Mouse (Mus musculus) layer of hippocampus, adult 2 months (tissue): ENCODE measurements around the gene Rps4x. TPM values are rescaled to one million over a fixed set of nuclear protein-coding genes. Genes with fewer than 3 reads are reported as not detected.
"Not testable (repeated sequence)": the region's sequence is repeated elsewhere in the genome, so short reads cannot be mapped to it uniquely, and the experiment has no call there.

ENCODE experiments used
- DNase-seq, 2 experiments: peaks; one replicate each; pipeline ENCODE4 v3.0.0; 2022; ENCODE audit warnings: low spot score in 2 of 2
- H3K27ac ChIP-seq: fragments of 200-600 bp; 2 replicates; pipeline ENCODE4 v1.8.1; 2022
- H3K4me3 ChIP-seq: fragments of 200-600 bp; 2 replicates; pipeline ENCODE4 v1.8.1; 2022; ENCODE audit warnings: mild to moderate bottlenecking
- CTCF ChIP-seq: fragments of 200-600 bp; conservative IDR thresholded peaks from 2 replicates; pipeline ENCODE4 v1.8.1; 2022; ENCODE audit warnings: antibody characterized with exemption, mild to moderate bottlenecking, moderate library complexity
- long read RNA-seq, 2 experiments: library from polyadenylated mRNA; stranded (forward); transcript quantifications; one replicate each; pipeline ENCODE4 v2.0.0; 2021; ENCODE audit warnings: borderline mapping rate in 2 of 2
- total RNA-seq, 2 experiments: library from RNA; stranded (reverse); gene quantifications; 2 replicates each; pipeline ENCODE4 v1.2.3; 2021

The Rps4x gene
- 100 to 1,000 TPM; 416 to 499 TPM for total RNA-seq
- long read RNA-seq, experiment 1, transcript Rps4x-201 (7 exons, 975 nt): major isoform, 88 of 113 reads
- long read RNA-seq, experiment 1, partial matches to known transcripts: 14 of 113 reads
- long read RNA-seq, experiment 1, other reads (novel, unspliced or antisense): 9 of 113 reads
- long read RNA-seq, experiment 2, transcript Rps4x-201 (7 exons, 975 nt): major isoform, 116 of 134 reads
- long read RNA-seq, experiment 2, partial matches to known transcripts: 13 of 134 reads
- long read RNA-seq, experiment 2, other reads (novel, unspliced or antisense): 3 of 134 reads

GRCm38 (mm10) chrX:102188712-102189497, at the start of gene Rps4x:
TSS of gene Rps4x (minus strand) at chrX:102189394.
- TF ChIP-seq CTCF: peak; percentile 80
- Histone ChIP-seq H3K27ac (peak within 1 kb of the TSS; percentile 91), H3K4me3 (peak within 1 kb of the TSS; percentile 71)
- peak; percentile 68 to 77 for DNase-seq

GRCm38 (mm10) chrX:102219126-102219525, 29.9 kb upstream of the Rps4x start:
- DNase-seq: peak in 1 of 2 experiments; percentile 10
- Histone ChIP-seq H3K27ac (no peak overlapping the region), H3K4me3 (no peak overlapping the region)
- TF ChIP-seq CTCF: peak; percentile 79

DNA sequence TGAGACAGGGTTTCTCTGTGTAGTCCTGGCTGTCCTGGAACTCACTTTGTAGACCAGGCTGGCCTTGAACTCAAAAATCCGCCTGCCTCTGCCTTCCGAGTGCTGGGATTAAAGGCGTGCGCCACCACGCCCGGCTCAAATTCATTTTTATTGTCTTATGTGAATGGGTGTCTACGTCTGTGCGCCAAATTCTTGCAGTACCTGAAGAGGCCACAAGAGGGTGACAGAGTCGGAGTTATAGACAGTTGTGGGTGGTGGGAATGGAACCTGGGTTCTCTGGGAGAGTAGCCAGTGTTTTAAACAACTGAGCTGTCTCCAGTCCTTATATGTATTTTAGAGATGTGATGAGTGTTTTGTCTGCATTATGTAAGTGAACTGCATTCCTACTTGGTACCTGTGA, 26.2 kb upstream of the Rps4x start:
- not testable (repeated sequence) for H3K27ac ChIP-seq, H3K4me3 ChIP-seq
- peak in 1 of 2 experiments; percentile 8 for DNase-seq
- TF ChIP-seq CTCF: peak; percentile 65

DNA sequence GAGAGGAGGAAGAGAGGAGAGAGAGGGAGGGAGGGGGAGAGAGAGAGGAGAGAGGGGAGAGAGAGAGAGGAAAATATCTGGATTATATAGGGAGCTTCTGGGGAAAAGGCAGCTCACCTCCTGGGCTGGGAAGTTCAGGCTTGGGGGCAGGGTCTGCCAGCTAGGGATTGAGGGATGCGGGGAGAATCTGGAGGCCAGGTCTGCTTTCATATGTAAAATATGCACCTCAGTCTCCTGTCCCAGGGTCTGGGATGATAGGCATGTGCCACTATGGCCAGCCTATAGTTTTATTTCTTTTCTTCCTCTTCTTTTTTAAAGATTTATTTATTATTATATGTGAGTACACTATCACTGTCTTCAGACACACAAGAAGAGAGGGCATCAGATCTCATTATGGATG, 1.6 kb upstream of the Rps4x start:
- H3K4me3 ChIP-seq: no peak overlapping the region
- no peak for TF ChIP-seq CTCF
- no peak for DNase-seq
- H3K27ac ChIP-seq: no peak overlapping the region

DNA sequence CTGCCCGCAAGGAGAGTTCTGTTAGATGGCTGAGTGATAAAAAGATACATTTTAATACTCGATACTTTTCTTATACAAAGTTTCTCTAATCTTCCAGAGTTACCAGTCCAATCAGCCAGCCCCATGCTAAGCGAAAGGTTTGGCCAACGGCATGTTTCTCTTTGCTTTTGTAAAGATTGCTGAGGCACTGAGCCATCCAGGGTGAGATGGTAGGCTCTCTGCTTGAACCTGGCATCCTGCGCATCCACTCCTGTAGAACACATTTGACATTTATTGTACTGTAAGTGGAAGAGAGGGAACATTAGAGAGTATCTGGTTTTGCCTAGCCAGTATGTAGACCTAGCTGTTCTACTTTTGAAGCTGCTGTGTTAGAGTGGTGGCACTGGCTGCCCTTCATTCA, 387 bp upstream of the Rps4x start:
- DNase-seq: no peak
- no peak overlapping the region; the same call in 1 of the 2 replicates for H3K4me3 ChIP-seq
- no peak overlapping the region for H3K27ac ChIP-seq
- TF ChIP-seq CTCF: no peak

DNA sequence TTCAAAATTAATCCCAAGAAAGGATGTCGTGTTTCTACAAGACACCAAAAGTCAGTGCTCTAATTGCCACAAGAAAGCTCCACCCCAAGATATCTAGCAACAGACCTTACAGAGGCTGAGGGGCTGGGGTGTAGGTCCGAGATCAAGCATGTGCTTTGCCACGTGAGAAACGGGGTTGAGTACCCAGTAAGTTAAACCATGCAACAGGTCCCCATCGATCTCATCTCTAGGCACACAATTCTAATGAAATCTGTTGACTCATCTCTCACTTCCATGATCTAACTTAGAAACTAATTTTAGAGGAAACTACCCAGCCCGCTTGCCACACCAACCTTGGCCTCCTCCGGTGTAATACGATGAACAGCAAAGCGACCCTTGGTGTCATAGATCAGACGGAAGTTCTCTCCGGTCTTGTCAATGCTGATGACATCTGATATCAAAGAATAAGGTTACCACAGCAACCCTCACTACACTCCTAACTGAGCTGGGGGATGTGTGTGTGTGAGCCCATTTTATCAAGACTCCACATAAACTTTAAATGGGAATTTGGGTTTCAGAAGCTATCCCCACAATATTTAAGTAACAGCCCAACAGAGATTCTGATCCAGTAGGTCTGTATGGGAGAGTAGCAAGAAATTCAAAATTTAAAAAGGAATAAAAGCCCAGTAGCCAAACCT, 2.0 kb downstream of the Rps4x start:
- peak overlapping the region; percentile 34 for H3K4me3 ChIP-seq
- no peak for TF ChIP-seq CTCF
- DNase-seq: no peak
- H3K27ac ChIP-seq: no peak overlapping the region

DNA sequence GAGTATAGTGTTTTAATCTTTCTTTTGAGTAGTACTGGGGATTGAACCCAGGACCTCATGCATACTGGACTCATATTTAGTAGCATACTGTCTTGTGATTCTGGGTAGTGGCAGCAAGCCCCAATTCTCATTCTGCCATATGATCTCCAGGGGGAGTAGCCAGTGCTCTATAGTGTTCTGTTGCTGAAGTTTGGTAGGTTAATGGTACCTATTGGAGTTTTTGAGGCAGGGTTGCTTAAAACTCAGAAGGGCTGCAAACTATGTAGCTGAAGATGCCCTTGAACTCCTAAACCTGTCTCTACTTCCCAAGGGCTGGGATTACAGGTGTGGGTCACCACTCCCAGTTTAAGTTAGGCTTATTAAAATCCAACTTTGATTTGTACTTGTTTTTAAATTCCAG, 6.6 kb downstream of the Rps4x start:
- H3K27ac ChIP-seq: no peak overlapping the region
- DNase-seq: no peak
- no peak for TF ChIP-seq CTCF
- no peak overlapping the region for H3K4me3 ChIP-seq

- H3K4me3 ChIP-seq: no peak overlapping the region
- TF ChIP-seq CTCF: no peak
- no peak for DNase-seq
- H3K27ac ChIP-seq: no peak overlapping the region
Measured at GRCm38 (mm10) chrX:102175538-102176287, 13.5 kb downstream of the Rps4x start.

DNA sequence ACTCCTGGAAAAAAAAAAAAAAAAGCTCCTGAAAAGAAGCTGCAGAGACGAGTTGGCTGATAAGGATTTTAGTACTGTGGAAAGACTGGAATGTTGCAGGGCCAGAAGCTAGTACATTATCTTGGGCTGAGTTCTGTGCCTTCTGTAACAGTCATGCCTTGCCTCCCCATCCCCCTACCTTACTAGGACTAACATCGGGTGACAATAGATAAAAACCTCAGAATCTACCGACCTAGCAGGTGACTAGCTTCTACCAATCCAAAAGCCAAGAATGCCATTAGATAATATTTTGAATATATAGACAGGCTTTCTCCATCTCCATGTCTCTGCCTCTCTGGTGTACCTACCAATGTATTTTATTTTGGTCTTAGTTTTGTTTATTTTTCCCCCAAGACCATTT, 18.3 kb downstream of the Rps4x start:
- Histone ChIP-seq H3K27ac (no peak overlapping the region), H3K4me3 (no peak overlapping the region)
- TF ChIP-seq CTCF: no peak
- DNase-seq: no peak

DNA sequence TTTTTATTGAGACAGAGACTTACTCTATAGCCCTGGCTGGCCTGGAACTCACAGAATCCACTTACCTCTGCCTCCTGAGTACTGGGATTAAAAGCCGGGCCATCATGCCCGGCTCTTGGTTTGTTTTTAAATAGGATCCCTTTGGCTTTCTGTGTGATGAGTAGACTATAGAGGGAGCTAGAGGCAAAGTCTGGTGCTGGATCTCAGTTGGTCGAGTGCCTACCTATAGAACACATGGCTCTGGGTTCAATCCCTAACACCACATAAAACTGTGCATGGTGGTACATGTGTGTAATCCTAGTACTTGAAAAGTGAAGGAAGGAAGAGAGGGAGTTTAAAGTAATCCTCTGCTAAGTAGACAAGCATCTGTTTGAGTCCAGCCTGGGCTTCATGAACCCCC, 19.1 kb downstream of the Rps4x start:
- TF ChIP-seq CTCF: peak; percentile 30
- no peak overlapping the region for H3K4me3 ChIP-seq
- no peak overlapping the region for H3K27ac ChIP-seq
- DNase-seq: no peak

GRCm38 (mm10) chrX:102169724-102170123, 19.5 kb downstream of the Rps4x start:
- no peak overlapping the region for H3K4me3 ChIP-seq
- no peak for TF ChIP-seq CTCF
- H3K27ac ChIP-seq: no peak overlapping the region
- no peak for DNase-seq

DNA sequence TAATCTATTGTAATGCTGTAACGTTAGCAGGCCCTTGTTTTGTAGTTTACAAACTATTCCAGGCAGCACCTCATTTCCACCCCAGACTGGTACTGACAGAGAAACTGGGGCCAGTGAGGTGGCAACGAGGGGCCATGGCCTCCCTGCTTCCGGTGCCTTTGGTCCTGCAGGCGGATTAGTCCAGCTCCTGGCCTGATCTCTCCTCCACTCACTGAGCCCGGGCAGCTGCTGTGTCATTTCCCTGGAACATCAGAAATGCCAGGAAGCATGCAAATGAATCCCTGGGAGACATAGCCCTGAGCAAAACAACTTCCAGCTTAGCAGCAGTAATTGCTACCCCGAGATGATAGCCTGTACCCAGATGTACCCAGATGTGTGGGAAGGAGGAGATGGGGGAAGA, 22.2 kb downstream of the Rps4x start:
- no peak for TF ChIP-seq CTCF
- Histone ChIP-seq H3K27ac (peak overlapping the region; percentile 76), H3K4me3 (no peak overlapping the region)
- peak in 1 of 2 experiments; percentile 9 for DNase-seq
